10 mouse cellular contexts compared by ENCODE assay signal in genomic region chr6:71094693-71095092, GRCm38 (mm10). TPM values are rescaled to one million over a fixed set of nuclear protein-coding genes. Genes with fewer than 3 reads are reported as not detected.
DNase-seq lines count a peak whose midpoint lies in the region; ATAC-seq lines count a peak whose summit lies in the region.
"Had no signal": no experiment of that assay in that cellular context is flagged by ENCODE, and none has a peak within 500 bp of the region (broad histone marks: within the 10 kb centered on the region; RNA-seq: fewer than 3 reads in every experiment).

No protein-coding gene starts in this region.

- peak overlapping the region; percentile 14; the same call in 1 of the 2 replicates for H3K27ac ChIP-seq in midbrain, embryonic 15.5 days
- no peak overlapping the region for H3K27ac ChIP-seq in midbrain, embryonic 13.5 days
- H3K27ac ChIP-seq: heart, embryonic 10.5 days; kidney, postnatal 0 days; liver, embryonic 15.5 days had no signal

- H3K4me3 ChIP-seq in midbrain, embryonic 15.5 days, result no peak overlapping the region
- no peak overlapping the region for H3K4me3 ChIP-seq in midbrain, embryonic 13.5 days (replicated peaks)
- H3K4me3 ChIP-seq: heart, embryonic 10.5 days; liver, embryonic 15.5 days had no signal

- no peak overlapping the region for H3K9ac ChIP-seq in midbrain, embryonic 15.5 days
- no peak overlapping the region for H3K9ac ChIP-seq in midbrain, embryonic 13.5 days (replicated peaks)
- H3K9ac ChIP-seq: liver, embryonic 15.5 days had no signal

- no peaks in the 10 kb centered on the region for H3K36me3 ChIP-seq in midbrain, embryonic 15.5 days (replicated peaks)
- no peaks in the 10 kb centered on the region for H3K36me3 ChIP-seq in midbrain, embryonic 13.5 days
- H3K36me3 ChIP-seq: heart, embryonic 10.5 days; liver, embryonic 15.5 days had no signal

- DNase-seq in frontal cortex, postnatal 14 days (ENCODE audit: low spot score in 2 of 2), result no peak
- peak; percentile 93 to 97 for DNase-seq in cerebellum, postnatal 14 days
- DNase-seq in kidney, postnatal 25 days, result no peak
- DNase-seq in testis, postnatal 10 days (ENCODE audit: low spot score), result no peak

- no peak overlapping the region for H3K4me2 ChIP-seq in midbrain, embryonic 15.5 days
- no peak overlapping the region for H3K4me2 ChIP-seq in midbrain, embryonic 13.5 days (replicated peaks)
- H3K4me2 ChIP-seq: liver, embryonic 15.5 days had no signal

- ATAC-seq in frontal cortex, adult (ENCODE audit: low TSS enrichment), result peak; percentile 55
- peak; percentile 66 for ATAC-seq in midbrain, embryonic 15.5 days (replicated peaks)
- ATAC-seq in midbrain, embryonic 13.5 days, result no peak

- no peaks in the 10 kb centered on the region for H3K27me3 ChIP-seq in midbrain, embryonic 15.5 days (replicated peaks)
- H3K27me3 ChIP-seq in midbrain, embryonic 13.5 days, result no peaks in the 10 kb centered on the region
- H3K27me3 ChIP-seq: liver, embryonic 15.5 days had no signal

- H3K9me3 ChIP-seq in midbrain, embryonic 15.5 days, result no peaks in the 10 kb centered on the region
- no peaks in the 10 kb centered on the region for H3K9me3 ChIP-seq in midbrain, embryonic 13.5 days
- H3K9me3 ChIP-seq: heart, embryonic 10.5 days; liver, embryonic 15.5 days had no signal

- WGBS in midbrain, embryonic 15.5 days, result 61% methylated on average over 5 of the region's 5 CpGs
- WGBS in midbrain, embryonic 13.5 days, result 69% methylated on average over 5 of the region's 5 CpGs

- no peaks in the 10 kb centered on the region for H3K4me1 ChIP-seq in midbrain, embryonic 15.5 days
- H3K4me1 ChIP-seq in midbrain, embryonic 13.5 days (replicated peaks), result no peaks in the 10 kb centered on the region
- H3K4me1 ChIP-seq: heart, embryonic 10.5 days; liver, embryonic 15.5 days had no signal

RNA-seq across cellular contexts. Expression of gene Thnsl2, which starts 49.5 kb away (rescaled TPM):
- polyA plus RNA-seq in midbrain, embryonic 15.5 days (2015; fragmentation: Nextera tagmentation; extraction: Ambion mirVana), result 4.2 and 4.7 TPM in 2 replicates
- polyA plus RNA-seq in midbrain, embryonic 13.5 days (2015; fragmentation: Nextera tagmentation; extraction: Ambion mirVana), result 3.7 and 3.9 TPM in 2 replicates

Comparison
In these comparisons a context has a peak if more than half of its experiments do, and no peak if none do; other contexts are left out.
1. DNase-seq: peak in cerebellum, postnatal 14 days (2 of 2); none in frontal cortex, postnatal 14 days (0 of 2), kidney, postnatal 25 days (0 of 2) and testis, postnatal 10 days (single experiment).